Mouse (Mus musculus) heart, postnatal 0 days (tissue): ENCODE data around the gene Nkg7.

Source experiments
- CTCF ChIP-seq: IDR thresholded peaks from 2 replicates; pipeline ENCODE4 v1.5.1; 2016; ENCODE audit warnings: antibody characterized with exemption, control low read depth, low read depth
- EP300 ChIP-seq: IDR thresholded peaks from 2 replicates; pipeline ENCODE4 v1.6.1; 2016; ENCODE audit warnings: antibody characterized with exemption, low read depth

DNA sequence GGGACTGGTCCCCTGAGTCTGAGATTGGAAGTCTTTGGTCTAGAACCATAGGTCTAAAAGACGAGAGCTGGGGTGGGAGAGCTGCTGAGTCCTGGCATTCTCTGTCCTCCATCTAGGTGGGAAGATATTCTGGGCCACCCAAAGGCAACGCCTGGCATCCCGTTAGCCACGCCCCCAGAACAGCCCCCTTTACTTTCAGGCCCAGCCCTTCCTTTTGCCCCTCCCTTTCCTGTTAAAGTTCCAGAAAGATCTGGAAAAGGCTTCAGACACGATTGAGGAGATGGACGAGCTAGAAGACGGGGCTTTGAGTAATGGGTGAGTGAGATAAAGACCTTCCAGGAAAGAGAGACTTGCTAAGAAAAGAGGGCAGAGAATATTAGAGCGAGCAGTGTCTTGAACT, 9.5 kb upstream of the Nkg7 start, which contains the start of gene Lim2:
- no peak for TF ChIP-seq CTCF
- no peak for TF ChIP-seq EP300
